In genomic region chr8:71568387-71568937, GRCm38 (mm10) we compare ENCODE assay signal across 8 mouse cellular contexts. TPM values are rescaled to one million over a fixed set of nuclear protein-coding genes. Genes with fewer than 3 reads are reported as not detected.
DNase-seq lines count a peak whose midpoint lies in the region; ATAC-seq and TF ChIP-seq lines count a peak whose summit lies in the region.

TSS of gene Slc27a1 (plus strand) at chr8:71568882.

- H3K4me2 ChIP-seq in intestine, postnatal 0 days (replicated peaks; ENCODE audit: low read depth), result peak within 1 kb of the TSS; percentile 83
- peak within 1 kb of the TSS; percentile 90 for H3K4me2 ChIP-seq in midbrain, embryonic 11.5 days

- peak within 1 kb of the TSS; percentile 55 for H3K9ac ChIP-seq in intestine, postnatal 0 days (ENCODE audit: low read depth, low read length)
- H3K9ac ChIP-seq in midbrain, embryonic 11.5 days (ENCODE audit: low read length), result peak within 1 kb of the TSS; percentile 29

- DNase-seq in frontal cortex, adult 2 months (ENCODE audit: extremely low spot score in 1 of 2, low spot score in 1 of 2), result peak in 1 of 2 experiments; percentile 77
- DNase-seq in cerebellum, postnatal 14 days, result peak; percentile 87 to 91
- peak; percentile 99 for DNase-seq in heart, adult 11 months
- DNase-seq in left cerebral cortex, postnatal 4 days, result peak; percentile 94
- peak; percentile 86 for DNase-seq in midbrain, embryonic 11.5 days (ENCODE audit: low spot score, missing footprints)

- no peak for ATAC-seq in frontal cortex, adult (ENCODE audit: low TSS enrichment)
- ATAC-seq in intestine, postnatal 0 days, result no peak
- no peak for ATAC-seq in midbrain, embryonic 11.5 days (ENCODE audit: low FRiP score)

- peaks cover 2% of the 10 kb centered on the region for H3K4me1 ChIP-seq in intestine, postnatal 0 days (replicated peaks; ENCODE audit: control insufficient read depth, insufficient read depth, low read length)
- H3K4me1 ChIP-seq in midbrain, embryonic 11.5 days (ENCODE audit: control insufficient read depth, insufficient read depth, low read length), result peaks cover 6% of the 10 kb centered on the region
- H3K4me1 ChIP-seq in testis, adult 2 months (ENCODE audit: control insufficient read depth, insufficient read depth, low read length), result peaks cover 27% of the 10 kb centered on the region

- H3K4me3 ChIP-seq in intestine, postnatal 0 days (ENCODE audit: low read depth, low read length), result peak within 1 kb of the TSS; percentile 47
- peak within 1 kb of the TSS; percentile 45 for H3K4me3 ChIP-seq in midbrain, embryonic 11.5 days (ENCODE audit: low read depth, low read length)
- peak within 1 kb of the TSS; percentile 98 for H3K4me3 ChIP-seq in testis, adult 2 months (ENCODE audit: control insufficient read depth, low read depth, low read length)

- H3K27ac ChIP-seq in intestine, postnatal 0 days (ENCODE audit: low read depth, low read length), result peak within 1 kb of the TSS; percentile 82
- H3K27ac ChIP-seq in midbrain, embryonic 11.5 days (ENCODE audit: low read depth, low read length), result no peak within 1 kb of the TSS
- H3K27ac ChIP-seq in testis, adult 2 months (ENCODE audit: control insufficient read depth, insufficient read depth, low read depth, low read length), result peak within 1 kb of the TSS; percentile 94

- intact Hi-C loops in left cerebral cortex, postnatal 4 days (cut with DNase I), result loop anchor here (10.0 kb wide), 1 partner anchor 96 kb away; no protein-coding TSS in a partner anchor

- no peaks in the 10 kb centered on the region; the same call in 1 of the 2 replicates for H3K9me3 ChIP-seq in intestine, postnatal 0 days (ENCODE audit: control insufficient read depth)
- H3K9me3 ChIP-seq in midbrain, embryonic 11.5 days (ENCODE audit: control insufficient read depth, low read length), result peaks cover 5% of the 10 kb centered on the region

- no peaks in the 10 kb centered on the region for H3K27me3 ChIP-seq in intestine, postnatal 0 days (replicated peaks; ENCODE audit: control insufficient read depth, insufficient read depth, low read length)
- H3K27me3 ChIP-seq in midbrain, embryonic 11.5 days (ENCODE audit: control insufficient read depth, insufficient read depth, low read length), result 0 out of 2 replicates have a peak, but pooled peaks cover 3% of the 10 kb centered on the region
- H3K27me3 ChIP-seq in testis, adult 2 months (ENCODE audit: control insufficient read depth, insufficient read depth, low read length), result no peaks in the 10 kb centered on the region

- 23% methylated on average over 12 of the region's 13 CpGs for WGBS in intestine, postnatal 0 days
- WGBS in midbrain, embryonic 11.5 days, result 12% methylated on average over 13 of the region's 13 CpGs

- no peak for TF ChIP-seq CTCF in intestine, postnatal 0 days (IDR thresholded peaks at IDR 0.05; ENCODE audit: low read depth)
- TF ChIP-seq CTCF in testis, adult 2 months (IDR thresholded peaks at IDR 0.05; ENCODE audit: control insufficient read depth, insufficient read depth, insufficient replicate concordance, low read depth, low read length), result no peak

- peak; percentile 40; the same call in 1 of the 2 replicates for TF ChIP-seq POLR2A in testis, adult 2 months (IDR thresholded peaks at IDR 0.05; ENCODE audit: control insufficient read depth, low read depth, low read length)

- H3K36me3 ChIP-seq in intestine, postnatal 0 days (ENCODE audit: control insufficient read depth, insufficient read depth), result no peaks in the 10 kb centered on the region
- no peaks in the 10 kb centered on the region for H3K36me3 ChIP-seq in midbrain, embryonic 11.5 days (ENCODE audit: control insufficient read depth, insufficient read depth, low read length)
- no peaks in the 10 kb centered on the region for H3K36me3 ChIP-seq in testis, adult 2 months (ENCODE audit: control insufficient read depth, insufficient read depth, low read length)

RNA-seq across cellular contexts. Expression of gene Slc27a1, which starts in this region (rescaled TPM):
- 183 and 191 TPM in 2 replicates for polyA plus RNA-seq in frontal cortex, adult 2 months (2012; rRNA removed)
- 14.5 and 14.9 TPM in 2 replicates for polyA plus RNA-seq in intestine, postnatal 0 days (2015; fragmentation: Nextera tagmentation; extraction: Ambion mirVana)
- 10 to 100 TPM; 60.5 to 71.1 TPM for total RNA-seq in left cerebral cortex, postnatal 4 days (2021)
- 8.6 and 12.4 TPM in 2 replicates for polyA plus RNA-seq in midbrain, embryonic 11.5 days (2014; fragmentation: Nextera tagmentation; extraction: Ambion mirVana)
- 72.5 and 82.1 TPM in 2 replicates for polyA plus RNA-seq in testis, adult 2 months (2012; rRNA removed)

Comparison
In these comparisons a context has a peak if more than half of its experiments do, and no peak if none do; other contexts are left out.
1. H3K4me3 ChIP-seq: peak in every context shown above with its lines; median percentile 98 in testis, adult 2 months; 47 in intestine, postnatal 0 days; 45 in midbrain, embryonic 11.5 days.